Mouse (Mus musculus): ENCODE measurements around the gene Zg16. TPM values are rescaled to one million over a fixed set of nuclear protein-coding genes. Genes with fewer than 3 reads are reported as not detected.
A peak's percentile ranks its signal among the peaks of the same experiment; 100 is the strongest.

Zg16 gene
- polyA plus RNA-seq, 1 experiment: not detected

GRCm38 (mm10) chr7:127026984-127027726, 60.0 kb downstream of the Zg16 start, which contains the start of gene Maz:
Maz (minus strand) TSS chr7:127027037.
- Histone ChIP-seq H3K4me2 (ENCODE audit: low read depth) (peak within 1 kb of the TSS; percentile 80), H3K4me3 (peak within 1 kb of the TSS; percentile 67), H3K36me3 (ENCODE audit: control insufficient read depth, insufficient read depth) (peaks cover 37% of the 10 kb centered on the region), H3ac (ENCODE audit: control insufficient read depth, insufficient read length) (peak within 1 kb of the TSS; percentile 88), H3K27me3 (ENCODE audit: control insufficient read depth, insufficient read depth, insufficient read length) (no peaks in the 10 kb centered on the region), H3K79me2 (ENCODE audit: control insufficient read depth, insufficient read depth) (peaks cover 20% of the 10 kb centered on the region)
- TF ChIP-seq SRF (IDR thresholded peaks at IDR 0.05; ENCODE audit: control insufficient read depth, insufficient read length, low read depth) (no peak), CEBPB (IDR thresholded peaks at IDR 0.05; ENCODE audit: insufficient read depth, poor library complexity, severe bottlenecking) (no peak), E2F4 (IDR thresholded peaks at IDR 0.05; ENCODE audit: insufficient read depth) (peak; percentile 34), MYOG (IDR thresholded peaks at IDR 0.05; ENCODE audit: control insufficient read depth in 1 of 3, insufficient read depth in 1 of 3, insufficient read length in 2 of 3, low read depth in 2 of 3) (peak in 1 of 3 experiments; percentile 4), TCF12 (IDR thresholded peaks at IDR 0.05; ENCODE audit: insufficient read depth, poor library complexity, severe bottlenecking) (no peak), MAX (IDR thresholded peaks at IDR 0.05; ENCODE audit: low read depth) (no peak), TCF3 (IDR thresholded peaks at IDR 0.05; ENCODE audit: insufficient read length, low read depth) (no peak), USF1 (IDR thresholded peaks at IDR 0.05; ENCODE audit: low read depth) (no peak), MYOD1 (IDR thresholded peaks at IDR 0.05; ENCODE audit: control insufficient read depth in 1 of 3, insufficient read length in 2 of 3, low read depth in 2 of 3) (peak in 1 of 3 experiments; percentile 36), POLR2A (IDR thresholded peaks at IDR 0.05; ENCODE audit: insufficient read length, low read depth) (peak; percentile 80), REST (IDR thresholded peaks at IDR 0.05; ENCODE audit: insufficient read depth, insufficient read length) (no peak), POLR2AphosphoS2 (IDR thresholded peaks at IDR 0.05; ENCODE audit: insufficient read length, low read depth) (peak; percentile 96)

GRCm38 (mm10) chr7:127026616-127026983, 60.5 kb downstream of the Zg16 start:
- no peak overlapping the region for H3K4me2 ChIP-seq (ENCODE audit: low read depth)
- H3K79me2 ChIP-seq (ENCODE audit: control insufficient read depth, insufficient read depth): peaks cover 20% of the 10 kb centered on the region
- H3ac ChIP-seq (ENCODE audit: control insufficient read depth, insufficient read length): peak overlapping the region; percentile 88
- H3K36me3 ChIP-seq (ENCODE audit: control insufficient read depth, insufficient read depth): peaks cover 32% of the 10 kb centered on the region
- TF ChIP-seq CEBPB (IDR thresholded peaks at IDR 0.05; ENCODE audit: insufficient read depth, poor library complexity, severe bottlenecking): no peak
- TF ChIP-seq USF1 (IDR thresholded peaks at IDR 0.05; ENCODE audit: low read depth): no peak
- no peak for TF ChIP-seq POLR2AphosphoS2 (IDR thresholded peaks at IDR 0.05; ENCODE audit: insufficient read length, low read depth)
- TF ChIP-seq MYOG (IDR thresholded peaks at IDR 0.05; ENCODE audit: control insufficient read depth in 1 of 3, insufficient read depth in 1 of 3, insufficient read length in 2 of 3, low read depth in 2 of 3): no peak
- TF ChIP-seq SRF (IDR thresholded peaks at IDR 0.05; ENCODE audit: control insufficient read depth, insufficient read length, low read depth): no peak
- no peak for TF ChIP-seq TCF12 (IDR thresholded peaks at IDR 0.05; ENCODE audit: insufficient read depth, poor library complexity, severe bottlenecking)
- H3K4me3 ChIP-seq: peak overlapping the region; percentile 67
- no peaks in the 10 kb centered on the region for H3K27me3 ChIP-seq (ENCODE audit: control insufficient read depth, insufficient read depth, insufficient read length)

DNA sequence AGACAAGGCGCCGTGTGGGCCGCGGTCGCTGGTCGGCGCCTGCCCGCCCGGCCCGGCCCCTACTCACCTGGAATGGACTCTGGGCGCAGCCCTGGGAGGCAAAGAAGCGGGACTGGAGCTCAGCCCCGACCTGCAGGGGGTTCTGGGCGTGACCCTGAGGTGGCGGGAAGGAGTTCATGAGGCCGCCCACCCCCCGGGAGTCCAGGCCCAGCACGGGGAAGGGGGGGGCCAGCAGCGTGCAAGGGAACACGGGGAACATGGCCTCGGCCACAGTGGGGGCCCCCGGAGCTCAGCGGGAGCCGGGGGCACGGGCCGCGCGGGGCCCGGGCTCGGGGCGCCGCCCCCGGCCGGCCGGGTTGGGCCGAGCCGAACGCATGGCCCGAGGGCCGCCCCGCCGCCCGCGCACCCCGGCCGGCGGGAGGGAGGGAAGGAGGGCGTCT, 60.9 kb downstream of the Zg16 start:
- peaks cover 20% of the 10 kb centered on the region for H3K79me2 ChIP-seq (ENCODE audit: control insufficient read depth, insufficient read depth)
- no peaks in the 10 kb centered on the region for H3K27me3 ChIP-seq (ENCODE audit: control insufficient read depth, insufficient read depth, insufficient read length)
- TF ChIP-seq POLR2A (IDR thresholded peaks at IDR 0.05; ENCODE audit: insufficient read length, low read depth) (peak; percentile 39), POLR2AphosphoS2 (IDR thresholded peaks at IDR 0.05; ENCODE audit: insufficient read length, low read depth) (no peak), MYOG (IDR thresholded peaks at IDR 0.05; ENCODE audit: control insufficient read depth in 1 of 3, insufficient read depth in 1 of 3, insufficient read length in 2 of 3, low read depth in 2 of 3) (no peak), SRF (IDR thresholded peaks at IDR 0.05; ENCODE audit: control insufficient read depth, insufficient read length, low read depth) (no peak)
- H3K4me2 ChIP-seq (ENCODE audit: low read depth): no peak overlapping the region
- peak overlapping the region; percentile 88 for H3ac ChIP-seq (ENCODE audit: control insufficient read depth, insufficient read length)
- peak overlapping the region; percentile 67 for H3K4me3 ChIP-seq
- peaks cover 27% of the 10 kb centered on the region for H3K36me3 ChIP-seq (ENCODE audit: control insufficient read depth, insufficient read depth)

DNA sequence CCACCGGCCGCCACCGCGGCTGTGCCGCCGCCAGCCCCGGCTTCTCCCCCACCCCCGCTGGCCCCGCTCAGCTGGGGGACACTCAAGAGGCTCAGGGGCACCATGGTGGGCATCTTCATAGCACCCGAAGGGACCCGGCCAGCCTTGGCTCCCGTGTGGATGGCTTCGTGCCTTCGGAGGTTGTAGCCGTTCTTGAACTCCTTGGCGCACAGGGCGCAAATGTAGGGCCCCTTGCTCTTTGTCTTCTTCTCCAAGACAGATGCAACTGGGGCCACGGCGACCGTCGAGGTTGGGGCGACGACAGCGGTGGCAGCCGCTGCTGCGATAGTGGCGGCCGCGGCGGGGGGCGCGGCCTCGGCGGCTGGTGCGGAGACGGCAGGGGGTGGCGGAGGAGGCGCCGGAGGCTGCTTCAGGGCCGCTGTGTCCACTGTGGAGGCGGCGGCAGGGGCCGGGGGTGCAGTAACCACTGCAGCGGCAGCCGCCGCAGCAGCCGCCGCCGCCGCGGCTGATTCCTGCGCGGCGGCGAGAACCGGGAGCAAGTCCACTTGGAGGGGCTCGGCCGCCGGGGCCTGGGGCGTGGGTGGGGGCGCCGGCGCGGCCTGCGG, 61.5 kb downstream of the Zg16 start:
- Histone ChIP-seq H3K4me3 (peak overlapping the region; percentile 67), H3K36me3 (ENCODE audit: control insufficient read depth, insufficient read depth) (peaks cover 22% of the 10 kb centered on the region)

More for the DNA sequence above, 61.5 kb downstream of the Zg16 start:
- peak overlapping the region; percentile 99 for H3K4me2 ChIP-seq (ENCODE audit: low read depth)
- H3K79me2 ChIP-seq (ENCODE audit: control insufficient read depth, insufficient read depth): peaks cover 20% of the 10 kb centered on the region
- no peaks in the 10 kb centered on the region for H3K27me3 ChIP-seq (ENCODE audit: control insufficient read depth, insufficient read depth, insufficient read length)
- peak overlapping the region; percentile 88 for H3ac ChIP-seq (ENCODE audit: control insufficient read depth, insufficient read length)
- no peak for TF ChIP-seq REST (IDR thresholded peaks at IDR 0.05; ENCODE audit: insufficient read depth, insufficient read length)
- no peak for TF ChIP-seq MYOG (IDR thresholded peaks at IDR 0.05; ENCODE audit: control insufficient read depth in 1 of 3, insufficient read depth in 1 of 3, insufficient read length in 2 of 3, low read depth in 2 of 3)
- TF ChIP-seq POLR2A (IDR thresholded peaks at IDR 0.05; ENCODE audit: insufficient read length, low read depth): no peak
- TF ChIP-seq POLR2AphosphoS2 (IDR thresholded peaks at IDR 0.05; ENCODE audit: insufficient read length, low read depth): no peak
- no peak for TF ChIP-seq MYOD1 (IDR thresholded peaks at IDR 0.05; ENCODE audit: control insufficient read depth in 1 of 3, insufficient read length in 2 of 3, low read depth in 2 of 3)
- no peak for TF ChIP-seq SRF (IDR thresholded peaks at IDR 0.05; ENCODE audit: control insufficient read depth, insufficient read length, low read depth)
- no peak for TF ChIP-seq MAX (IDR thresholded peaks at IDR 0.05; ENCODE audit: low read depth)
- TF ChIP-seq TCF3 (IDR thresholded peaks at IDR 0.05; ENCODE audit: insufficient read length, low read depth): no peak
- TF ChIP-seq E2F4 (IDR thresholded peaks at IDR 0.05; ENCODE audit: insufficient read depth): no peak
- no peak for TF ChIP-seq CEBPB (IDR thresholded peaks at IDR 0.05; ENCODE audit: insufficient read depth, poor library complexity, severe bottlenecking)
- no peak for TF ChIP-seq TCF12 (IDR thresholded peaks at IDR 0.05; ENCODE audit: insufficient read depth, poor library complexity, severe bottlenecking)
- TF ChIP-seq USF1 (IDR thresholded peaks at IDR 0.05; ENCODE audit: low read depth): no peak
